Mouse (Mus musculus) adrenal gland, postnatal 25 days (tissue): ENCODE data around the gene Srp54a. TPM values are rescaled to one million over a fixed set of nuclear protein-coding genes. Genes with fewer than 3 reads are reported as not detected.
"Not testable (repeated sequence)": the region's sequence is repeated elsewhere in the genome, so short reads cannot be mapped to it uniquely, and the experiment has no call there.

Experiments
- DNase-seq: peaks from one replicate; pipeline ENCODE4 v3.0.0; 2021; ENCODE audit warnings: mixed read lengths
- total RNA-seq: library from RNA; stranded (reverse); gene quantifications from 2 replicates; pipeline ENCODE4 v1.2.3, GENCODE M21; 2021

The Srp54a gene
- total RNA-seq, 1 experiment from 2014 or later, result 173 TPM

- DNase-seq, result not testable (repeated sequence)
Measured at GRCm38 (mm10) chr12:55124731-55125130, 44.7 kb downstream of the Srp54a start.

GRCm38 (mm10) chr12:55135540-55135939, 55.5 kb downstream of the Srp54a start:
- DNase-seq, result not testable (repeated sequence)

- DNase-seq, result not testable (repeated sequence)
Measured at GRCm38 (mm10) chr12:55137859-55138258, 57.8 kb downstream of the Srp54a start.

- not testable (repeated sequence) for DNase-seq
Measured at GRCm38 (mm10) chr12:55154559-55155448, 74.7 kb downstream of the Srp54a start, which contains the start of gene Srp54b. TSS of gene Srp54b (plus strand) at chr12:55155104.

GRCm38 (mm10) chr12:55155449-55155783, 75.4 kb downstream of the Srp54a start:
- not testable (repeated sequence) for DNase-seq

Other genes starting within 250 kb of the Srp54a start
- gene Cfl2, start 217.4 kb upstream of the Srp54a start, total RNA-seq, result 114 and 143 TPM in 2 replicates
- not detected in 2 replicates for gene Gm20403, start 93.7 kb upstream of the Srp54a start, total RNA-seq
- 23.6 and 28.0 TPM in 2 replicates for gene Baz1a, start 65.9 kb upstream of the Srp54a start, total RNA-seq
- gene 2700097O09Rik, start 152 bp upstream of the Srp54a start, total RNA-seq, result 11.5 and 15.7 TPM in 2 replicates
- gene Fam177a, start 44.2 kb downstream of the Srp54a start, total RNA-seq, result 6.1 and 12.4 TPM in 2 replicates
- gene Srp54b, start 74.8 kb downstream of the Srp54a start, total RNA-seq, result 105 and 115 TPM in 2 replicates
- gene 1700047I17Rik2, start 119.3 kb downstream of the Srp54a start, total RNA-seq, result 0.55 and 6.9 TPM in 2 replicates
- 54.8 and 58.7 TPM in 2 replicates for gene Srp54c, start 149.9 kb downstream of the Srp54a start, total RNA-seq
- 19.3 and 21.3 TPM in 2 replicates for gene 1110008L16Rik, start 219.3 kb downstream of the Srp54a start, total RNA-seq
- gene Ppp2r3c, start 222.7 kb downstream of the Srp54a start, total RNA-seq, result 10.8 and 11.3 TPM in 2 replicates